Mouse (Mus musculus): Measurements from ENCODE around the gene Cpsf4l.

DNA sequence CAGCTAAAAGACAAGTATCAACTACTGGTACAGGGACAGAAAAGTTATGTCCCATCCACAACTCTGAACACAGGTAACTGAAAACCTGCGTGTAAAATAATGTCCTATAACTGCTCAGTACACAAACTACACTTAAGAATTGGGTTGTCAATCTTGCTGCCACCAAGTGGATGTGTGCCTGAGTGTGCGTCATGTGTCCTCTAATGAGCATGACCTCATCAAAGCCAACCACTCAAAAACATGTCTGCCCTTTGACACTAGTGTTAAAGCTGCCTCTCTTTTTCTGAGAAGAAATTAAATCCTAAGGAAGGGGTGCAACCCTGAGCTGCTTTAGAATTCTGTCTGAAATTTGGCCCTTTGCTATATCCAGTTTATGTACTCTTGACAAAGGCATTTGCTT, 45.5 kb downstream of the Cpsf4l start:
- no peak for TF ChIP-seq POLR2A (IDR thresholded peaks at IDR 0.05; ENCODE audit: control insufficient read depth, extremely low read depth, insufficient read depth, low read length, poor library complexity)
- no peak for TF ChIP-seq CTCF (IDR thresholded peaks at IDR 0.05; ENCODE audit: borderline replicate concordance, control insufficient read depth, extremely low read depth, insufficient read depth, low read length, poor library complexity)
